Mouse (Mus musculus): ENCODE data around the gene Cadps2. TPM values are rescaled to one million over a fixed set of nuclear protein-coding genes. Genes with fewer than 3 reads are reported as not detected.

The Cadps2 gene
- polyA plus RNA-seq, 1 experiment from 2014 or later, result 2.0 TPM

- Histone ChIP-seq H3K4me3 (peak overlapping the region; percentile 41), H3K27me3 (peaks cover 82% of the 10 kb centered on the region), H3K9me3 (no peaks in the 10 kb centered on the region), H3K9ac (no peak overlapping the region), H3K4me1 (peaks cover 33% of the 10 kb centered on the region), H3K4me2 (peak overlapping the region; percentile 78), H3K27ac (no peak overlapping the region), H3K36me3 (no peaks in the 10 kb centered on the region)
- ATAC-seq (ENCODE audit: insufficient number of reproducible peaks, low FRiP score, low TSS enrichment, low read depth), result no peak
- WGBS, result under 1% methylated on average over 61 of the region's 61 CpGs
Observed at GRCm38 (mm10) chr6:23247512-23248312, 591.5 kb downstream of the Cadps2 start.

- no peak for ATAC-seq (ENCODE audit: insufficient number of reproducible peaks, low FRiP score, low TSS enrichment, low read depth)
- Histone ChIP-seq H3K36me3 (no peaks in the 10 kb centered on the region), H3K4me2 (peak overlapping the region; percentile 78), H3K9ac (no peak overlapping the region), H3K27me3 (peaks cover 83% of the 10 kb centered on the region), H3K4me3 (peak overlapping the region; percentile 41), H3K9me3 (no peaks in the 10 kb centered on the region), H3K27ac (no peak overlapping the region), H3K4me1 (peaks cover 33% of the 10 kb centered on the region)
- 1% methylated on average over 23 of the region's 23 CpGs for WGBS
Observed at GRCm38 (mm10) chr6:23246790-23247511, 592.3 kb downstream of the Cadps2 start.

DNA sequence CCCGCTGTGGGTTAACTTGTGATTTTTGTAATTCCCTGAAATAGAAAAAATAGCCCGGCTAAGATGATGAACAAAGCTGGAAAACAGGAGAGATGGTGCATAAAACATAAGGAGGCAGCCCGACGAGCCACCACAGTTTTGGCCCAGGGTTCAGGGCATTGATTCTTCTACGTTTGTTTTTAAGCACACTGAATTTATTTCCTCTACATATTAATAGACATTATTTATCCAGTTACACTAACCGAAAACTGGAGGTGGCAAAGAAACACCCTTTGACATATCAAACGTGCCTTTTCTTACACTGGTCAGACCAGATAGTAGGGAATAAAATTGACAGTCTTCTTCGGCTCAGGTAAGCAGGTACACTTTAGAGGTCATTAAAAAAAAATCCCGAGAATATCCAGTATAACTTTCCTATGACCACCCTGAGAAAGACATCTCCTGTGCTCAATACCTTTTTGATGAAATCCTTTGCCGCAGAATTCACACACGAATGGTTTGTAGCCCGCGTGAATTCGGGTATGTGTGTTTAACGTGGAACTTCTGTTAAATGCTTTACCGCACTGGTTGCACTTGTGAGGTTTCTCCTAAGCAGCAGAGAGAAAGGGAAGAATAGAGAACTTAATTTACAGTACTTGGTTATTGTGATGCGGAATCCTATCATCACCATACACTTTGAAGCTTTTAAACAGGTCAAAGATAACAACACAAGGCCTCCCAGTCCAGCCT is 593.0 kb downstream of the Cadps2 start:
- no peak overlapping the region for H3K4me3 ChIP-seq

DNA sequence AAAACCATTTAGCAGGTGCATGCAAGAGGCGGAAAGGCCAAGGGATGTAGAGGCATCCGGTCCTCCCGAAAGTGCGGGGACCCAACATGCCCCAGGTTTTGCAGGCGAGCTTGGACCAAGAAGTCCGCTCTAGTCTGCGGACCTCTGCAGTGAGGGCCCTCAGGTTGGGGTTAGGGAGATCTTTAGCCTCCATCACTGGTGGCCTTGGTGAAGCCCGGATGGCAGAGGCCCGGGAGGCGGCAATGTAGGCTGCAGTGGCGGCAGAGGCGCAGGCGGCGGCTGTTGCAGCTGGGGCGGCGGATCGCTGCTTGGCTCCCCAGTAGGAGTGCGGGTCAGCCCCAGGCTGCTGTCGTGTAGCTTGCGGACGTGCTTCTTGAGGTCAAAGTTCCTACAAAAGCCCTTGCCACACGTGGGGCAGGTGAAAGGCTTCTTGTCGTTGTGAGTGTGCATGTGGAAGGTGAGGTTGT is 593.6 kb downstream of the Cadps2 start:
- Histone ChIP-seq H3K9me3 (no peaks in the 10 kb centered on the region), H3K27me3 (peaks cover 82% of the 10 kb centered on the region), H3K36me3 (no peaks in the 10 kb centered on the region), H3K27ac (no peak overlapping the region), H3K4me2 (no peak overlapping the region), H3K9ac (no peak overlapping the region), H3K4me3 (no peak overlapping the region), H3K4me1 (peaks cover 33% of the 10 kb centered on the region)
- 2% methylated on average over 23 of the region's 23 CpGs for WGBS
- ATAC-seq (ENCODE audit: insufficient number of reproducible peaks, low FRiP score, low TSS enrichment, low read depth), result no peak

More for the DNA sequence above, 593.0 kb downstream of the Cadps2 start:
- 3% methylated on average over 17 of the region's 17 CpGs for WGBS
- Histone ChIP-seq H3K27ac (no peak overlapping the region), H3K4me2 (no peak overlapping the region), H3K27me3 (peaks cover 84% of the 10 kb centered on the region), H3K9ac (no peak overlapping the region), H3K4me1 (peaks cover 33% of the 10 kb centered on the region), H3K9me3 (no peaks in the 10 kb centered on the region), H3K36me3 (no peaks in the 10 kb centered on the region)
- ATAC-seq (ENCODE audit: insufficient number of reproducible peaks, low FRiP score, low TSS enrichment, low read depth), result no peak

DNA sequence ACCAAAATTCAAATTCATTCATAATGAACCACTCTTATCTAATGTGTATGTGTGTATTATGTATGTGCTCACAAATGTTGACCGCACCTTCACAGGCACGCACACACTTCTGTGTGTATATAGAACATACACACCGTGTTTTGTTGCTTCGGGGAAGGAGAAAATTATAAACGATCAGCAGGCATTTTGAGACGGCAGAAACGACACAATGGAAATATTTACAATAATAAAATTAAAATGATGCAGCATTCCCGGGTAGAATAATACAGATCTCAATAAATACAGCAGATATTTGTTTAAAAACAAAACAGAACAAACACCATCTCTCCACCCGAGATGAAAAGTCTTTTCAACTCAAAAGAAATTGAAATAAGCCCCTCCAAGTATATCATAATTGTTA is 594.1 kb downstream of the Cadps2 start:
- H3K36me3 ChIP-seq, result no peaks in the 10 kb centered on the region
- H3K4me2 ChIP-seq, result no peak overlapping the region
- H3K4me1 ChIP-seq, result peaks cover 32% of the 10 kb centered on the region
- H3K27me3 ChIP-seq, result peaks cover 78% of the 10 kb centered on the region
- no peak overlapping the region for H3K9ac ChIP-seq
- H3K4me3 ChIP-seq, result no peak overlapping the region
- H3K9me3 ChIP-seq, result no peaks in the 10 kb centered on the region
- 15% methylated on average over 9 of the region's 9 CpGs for WGBS
- no peak for ATAC-seq (ENCODE audit: insufficient number of reproducible peaks, low FRiP score, low TSS enrichment, low read depth)
- no peak overlapping the region for H3K27ac ChIP-seq

- Histone ChIP-seq H3K27ac (no peak overlapping the region), H3K9ac (no peak overlapping the region), H3K9me3 (no peaks in the 10 kb centered on the region), H3K36me3 (no peaks in the 10 kb centered on the region), H3K4me1 (peaks cover 23% of the 10 kb centered on the region), H3K27me3 (peaks cover 67% of the 10 kb centered on the region), H3K4me3 (no peak overlapping the region), H3K4me2 (no peak overlapping the region)
- WGBS, result 2% methylated on average over 15 of the region's 15 CpGs
- ATAC-seq (ENCODE audit: insufficient number of reproducible peaks, low FRiP score, low TSS enrichment, low read depth), result no peak
Observed at GRCm38 (mm10) chr6:23243821-23244760, 595.1 kb downstream of the Cadps2 start.

Other genes with a start within 250 kb of the Cadps2 start
- not detected in 2 replicates for gene Rnf133, start 189.1 kb downstream of the Cadps2 start, polyA plus RNA-seq (2015; fragmentation: Nextera tagmentation; extraction: Ambion mirVana)
- not detected in 2 replicates for gene Rnf148, start 184.3 kb downstream of the Cadps2 start, polyA plus RNA-seq (2015; fragmentation: Nextera tagmentation; extraction: Ambion mirVana)
- not detected in 2 replicates for gene Tas2r118, start 130.6 kb upstream of the Cadps2 start, polyA plus RNA-seq (2015; fragmentation: Nextera tagmentation; extraction: Ambion mirVana)

Data from limb, embryonic 15.5 days (tissue).